Mouse (Mus musculus) heart, postnatal 36 days (tissue): ENCODE results near the gene Rptor. TPM values are rescaled to one million over a fixed set of nuclear protein-coding genes. Genes with fewer than 3 reads are reported as not detected.

ENCODE experiments used
- DNase-seq, 2 experiments: peaks; one replicate each; pipeline ENCODE4 v3.0.0; 2021 to 2022
- intact Hi-C: fragments of 180-260 bp; cut with DNase I; formaldehyde crosslinking; loops from one replicate; pipeline ENCODE4 v1.15.1; 2025
- total RNA-seq, 2 experiments: library from RNA; stranded (reverse); gene quantifications; 2 replicates each; pipeline ENCODE4 v1.2.3; 2021

Rptor gene
- total RNA-seq, 2 experiments from 2014 or later: 34.8 to 36.0 TPM

- intact Hi-C loops: no loop called here
- DNase-seq: no peak
Observed at GRCm38 (mm10) chr11:119731382-119731781, 128.7 kb downstream of the Rptor start.

- intact Hi-C loops: no loop called here
- DNase-seq: no peak
Observed at GRCm38 (mm10) chr11:119732362-119732761, 129.7 kb downstream of the Rptor start.

- intact Hi-C loops: no loop called here
Observed at GRCm38 (mm10) chr11:119732961-119733656, 130.4 kb downstream of the Rptor start.

GRCm38 (mm10) chr11:119733657-119733990 lies 130.9 kb downstream of the Rptor start:
- no peak for DNase-seq
- intact Hi-C loops: no loop called here

More at GRCm38 (mm10) chr11:119732961-119733656, 130.4 kb downstream of the Rptor start:
- DNase-seq: peak in 1 of 2 experiments; percentile 35

GRCm38 (mm10) chr11:119735152-119735551 lies 132.4 kb downstream of the Rptor start:
- no peak for DNase-seq
- intact Hi-C loops: no loop called here

- no peak for DNase-seq
- intact Hi-C loops: no loop called here
Observed at GRCm38 (mm10) chr11:119738990-119739846, 136.5 kb downstream of the Rptor start.

- no peak for DNase-seq
- intact Hi-C loops: no loop called here
Observed at GRCm38 (mm10) chr11:119741401-119741800, 138.7 kb downstream of the Rptor start.

- intact Hi-C loops: no loop called here
Observed at GRCm38 (mm10) chr11:119744436-119744835, 141.7 kb downstream of the Rptor start.

GRCm38 (mm10) chr11:119745333-119745732 lies 142.6 kb downstream of the Rptor start:
- DNase-seq: no peak

More at GRCm38 (mm10) chr11:119744436-119744835, 141.7 kb downstream of the Rptor start:
- no peak for DNase-seq

GRCm38 (mm10) chr11:119754459-119754858 lies 151.8 kb downstream of the Rptor start:
- intact Hi-C loops: no loop called here
- DNase-seq: no peak

More at GRCm38 (mm10) chr11:119745333-119745732, 142.6 kb downstream of the Rptor start:
- intact Hi-C loops: no loop called here

GRCm38 (mm10) chr11:119758214-119758613 lies 155.5 kb downstream of the Rptor start:
- DNase-seq: no peak
- intact Hi-C loops: no loop called here

GRCm38 (mm10) chr11:119758705-119759327 lies 156.1 kb downstream of the Rptor start:
- intact Hi-C loops: no loop called here
- no peak for DNase-seq

- DNase-seq: no peak
- intact Hi-C loops: no loop called here
Observed at GRCm38 (mm10) chr11:119762911-119763310, 160.2 kb downstream of the Rptor start.

GRCm38 (mm10) chr11:119766023-119766422 lies 163.3 kb downstream of the Rptor start:
- intact Hi-C loops: loop anchor here (5.0 kb wide), 1 partner anchor 254 kb away; no protein-coding TSS in a partner anchor
- no peak for DNase-seq

GRCm38 (mm10) chr11:119766782-119767459 lies 164.2 kb downstream of the Rptor start:
- intact Hi-C loops: loop anchor here (5.0 kb wide), 1 partner anchor 255 kb away; no protein-coding TSS in a partner anchor
- DNase-seq: no peak

- intact Hi-C loops: loop anchor here (5.0 kb wide), 1 partner anchor 255 kb away; no protein-coding TSS in a partner anchor
Observed at GRCm38 (mm10) chr11:119767525-119767924, 164.8 kb downstream of the Rptor start.

GRCm38 (mm10) chr11:119768511-119768910 lies 165.8 kb downstream of the Rptor start:
- intact Hi-C loops: loop anchor here (5.0 kb wide), 1 partner anchor 256 kb away; no protein-coding TSS in a partner anchor
- DNase-seq: no peak

More at GRCm38 (mm10) chr11:119767525-119767924, 164.8 kb downstream of the Rptor start:
- no peak for DNase-seq

- DNase-seq: no peak
- intact Hi-C loops: loop anchor here (5.0 kb wide), 2 partner anchors 222 to 257 kb away; partner anchors contain the start of gene Nptx1
Observed at GRCm38 (mm10) chr11:119769666-119770065, 167.0 kb downstream of the Rptor start.

GRCm38 (mm10) chr11:119770985-119771384 lies 168.3 kb downstream of the Rptor start:
- no peak for DNase-seq
- intact Hi-C loops: loop anchor here (5.0 kb wide), 1 partner anchor 224 kb away; the partner anchor contains the start of gene Nptx1

- no peak for DNase-seq
- intact Hi-C loops: loop anchor here (5.0 kb wide), 1 partner anchor 226 kb away; the partner anchor contains the start of gene Nptx1
Observed at GRCm38 (mm10) chr11:119772896-119773295, 170.2 kb downstream of the Rptor start.
